Mouse (Mus musculus) midbrain, embryonic 13.5 days (tissue): ENCODE data around the gene Slc10a7. TPM values are rescaled to one million over a fixed set of nuclear protein-coding genes. Genes with fewer than 3 reads are reported as not detected.

Experiments used
- ATAC-seq: fragments of 200-750 bp; cut with Nextera tagmentation; 2 replicates; pipeline ENCODE4 v1.8.0; 2017; ENCODE audit warnings: mild to moderate bottlenecking, moderate TSS enrichment, moderate library complexity
- H3K27ac ChIP-seq: fragments of 300-500 bp; sonication (generic); 2 replicates; pipeline ENCODE4 v1.5.1; 2015; ENCODE audit warnings: inconsistent platforms, mild to moderate bottlenecking, moderate library complexity
- H3K27me3 ChIP-seq: fragments of 300-500 bp; sonication (generic); 2 replicates; pipeline ENCODE4 v1.6.1; 2015; ENCODE audit warnings: mild to moderate bottlenecking, inconsistent platforms
- H3K36me3 ChIP-seq: fragments of 300-500 bp; sonication (generic); 2 replicates; pipeline ENCODE4 v1.6.1; 2015; ENCODE audit warnings: mild to moderate bottlenecking, inconsistent platforms
- H3K4me1 ChIP-seq: fragments of 300-500 bp; sonication (generic); replicated peaks from 2 replicates; pipeline ENCODE4 v1.6.1; 2015; ENCODE audit warnings: inconsistent platforms
- H3K4me2 ChIP-seq: fragments of 300-500 bp; sonication (generic); replicated peaks from 2 replicates; pipeline ENCODE4 v1.6.1; 2015; ENCODE audit warnings: moderate library complexity, mild to moderate bottlenecking, inconsistent platforms
- H3K4me3 ChIP-seq: fragments of 300-500 bp; sonication (generic); replicated peaks from 2 replicates; pipeline ENCODE4 v1.5.1; 2015; ENCODE audit warnings: mild to moderate bottlenecking, inconsistent platforms
- H3K9ac ChIP-seq: fragments of 300-500 bp; sonication (generic); replicated peaks from 2 replicates; pipeline ENCODE4 v1.6.1; 2015; ENCODE audit warnings: mild to moderate bottlenecking, inconsistent platforms
- H3K9me3 ChIP-seq: fragments of 300-500 bp; sonication (generic); 2 replicates; pipeline ENCODE4 v1.6.1; 2016; ENCODE audit warnings: mild to moderate bottlenecking, inconsistent platforms
- WGBS: fragments of 180-500 bp; shearing (Covaris S2); methylation state at CpG from one replicate; pipeline ENCODE4 v1.1.7; 2015; 5-methylcytosine and 5-hydroxymethylcytosine counted together
- polyA plus RNA-seq: library from polyadenylated mRNA; unstranded; fragments of >200 nt; fragmentation: Nextera tagmentation; extraction: Ambion mirVana; gene quantifications from 2 replicates; pipeline ENCODE4 v1.2.1, GENCODE M21; 2015

The Slc10a7 gene
- polyA plus RNA-seq, 1 experiment from 2014 or later = 13.1 TPM

DNA sequence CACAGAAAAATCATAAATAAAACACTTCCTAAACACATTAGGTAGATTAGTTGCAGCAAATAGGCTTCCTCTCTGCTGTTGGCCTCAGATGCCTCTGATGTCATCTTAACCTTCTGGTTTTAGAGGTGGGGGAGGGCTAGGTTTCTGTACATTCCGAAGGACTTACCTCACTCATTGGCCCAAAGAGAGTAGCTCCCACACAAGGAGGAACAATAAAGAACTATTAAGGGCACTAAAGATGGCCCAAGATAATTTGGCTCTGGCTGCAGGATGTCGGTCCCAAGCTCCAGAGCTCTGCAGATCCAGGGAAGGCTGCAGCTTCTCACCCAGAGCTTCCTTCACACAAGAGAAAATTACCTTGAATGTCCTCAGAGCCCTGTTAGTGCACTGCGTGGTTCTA lies 75.7 kb downstream of the Slc10a7 start:
- no peaks in the 10 kb centered on the region for H3K27me3 ChIP-seq
- ATAC-seq = no peak
- H3K4me3 ChIP-seq = no peak overlapping the region
- 67% methylated on average over 3 of the region's 3 CpGs for WGBS
- peaks cover 8% of the 10 kb centered on the region; the same call in 1 of the 2 replicates for H3K4me1 ChIP-seq
- H3K9ac ChIP-seq = no peak overlapping the region
- no peaks in the 10 kb centered on the region for H3K36me3 ChIP-seq
- H3K4me2 ChIP-seq = no peak overlapping the region
- no peaks in the 10 kb centered on the region for H3K9me3 ChIP-seq
- no peak overlapping the region for H3K27ac ChIP-seq

- Histone ChIP-seq H3K36me3 (0 out of 2 replicates have a peak, but pooled peaks cover 5% of the 10 kb centered on the region), H3K4me1 (peaks cover 24% of the 10 kb centered on the region), H3K27ac (no peak overlapping the region), H3K9me3 (no peaks in the 10 kb centered on the region), H3K4me3 (no peak overlapping the region), H3K9ac (no peak overlapping the region), H3K4me2 (no peak overlapping the region), H3K27me3 (no peaks in the 10 kb centered on the region)
- no peak for ATAC-seq
- WGBS = 70% methylated on average over 6 of the region's 6 CpGs
Observed at GRCm38 (mm10) chr8:78595481-78595908, 86.3 kb downstream of the Slc10a7 start.

GRCm38 (mm10) chr8:78598237-78598636 lies 89.1 kb downstream of the Slc10a7 start:
- H3K4me3 ChIP-seq = no peak overlapping the region
- H3K9me3 ChIP-seq = no peaks in the 10 kb centered on the region
- WGBS = 25% methylated on average over 3 of the region's 3 CpGs
- no peaks in the 10 kb centered on the region for H3K27me3 ChIP-seq
- H3K36me3 ChIP-seq = 0 out of 2 replicates have a peak, but pooled peaks cover 2% of the 10 kb centered on the region
- no peak overlapping the region for H3K27ac ChIP-seq
- H3K4me1 ChIP-seq = peaks cover 30% of the 10 kb centered on the region
- peak; percentile 92 for ATAC-seq
- no peak overlapping the region for H3K4me2 ChIP-seq
- H3K9ac ChIP-seq = no peak overlapping the region

- H3K4me2 ChIP-seq = no peak overlapping the region
Observed at GRCm38 (mm10) chr8:78603084-78603483, 93.9 kb downstream of the Slc10a7 start.

GRCm38 (mm10) chr8:78604426-78604825 lies 95.3 kb downstream of the Slc10a7 start:
- Histone ChIP-seq H3K9ac (no peak overlapping the region), H3K27me3 (no peaks in the 10 kb centered on the region), H3K27ac (no peak overlapping the region), H3K36me3 (peaks cover 14% of the 10 kb centered on the region), H3K4me3 (no peak overlapping the region), H3K4me1 (peaks cover 14% of the 10 kb centered on the region; the same call in 1 of the 2 replicates), H3K4me2 (no peak overlapping the region), H3K9me3 (no peaks in the 10 kb centered on the region)
- WGBS = 91% methylated on average over 9 of the region's 9 CpGs
- ATAC-seq = no peak

More at GRCm38 (mm10) chr8:78603084-78603483, 93.9 kb downstream of the Slc10a7 start:
- no peak overlapping the region for H3K4me3 ChIP-seq
- ATAC-seq = no peak
- H3K27ac ChIP-seq = no peak overlapping the region
- no peaks in the 10 kb centered on the region for H3K9me3 ChIP-seq
- no peak overlapping the region for H3K9ac ChIP-seq
- no peaks in the 10 kb centered on the region for H3K27me3 ChIP-seq
- H3K36me3 ChIP-seq = peaks cover 14% of the 10 kb centered on the region
- peaks cover 19% of the 10 kb centered on the region for H3K4me1 ChIP-seq
- WGBS = 96% methylated on average over 5 of the region's 5 CpGs

DNA sequence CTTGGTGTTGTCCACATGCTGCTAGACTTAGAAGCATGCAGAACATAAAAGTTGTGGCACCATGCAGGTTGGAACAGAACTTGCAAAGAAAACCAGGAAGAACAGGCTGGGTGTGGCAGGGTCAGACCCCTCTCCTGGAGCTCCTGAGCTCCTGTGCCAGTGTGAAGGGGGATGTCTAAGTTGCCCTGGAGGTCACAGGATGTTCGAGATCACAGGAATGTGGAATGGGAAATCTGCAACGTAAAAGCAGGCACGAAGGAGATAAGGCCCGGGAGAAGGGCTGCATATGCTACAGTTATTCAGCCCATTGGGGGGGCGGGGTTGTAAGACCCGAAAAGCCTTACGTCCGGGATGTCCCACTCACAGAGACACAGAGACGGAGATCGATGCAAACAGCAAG lies 100.2 kb downstream of the Slc10a7 start:
- H3K27ac ChIP-seq = no peak overlapping the region
- ATAC-seq = no peak
- no peak overlapping the region for H3K9ac ChIP-seq
- no peak overlapping the region for H3K4me2 ChIP-seq
- no peak overlapping the region for H3K4me3 ChIP-seq
- H3K4me1 ChIP-seq = no peaks in the 10 kb centered on the region
- H3K9me3 ChIP-seq = no peaks in the 10 kb centered on the region
- peaks cover 12% of the 10 kb centered on the region for H3K36me3 ChIP-seq
- H3K27me3 ChIP-seq = no peaks in the 10 kb centered on the region
- WGBS = 94% methylated on average over 10 of the region's 10 CpGs

- peaks cover 10% of the 10 kb centered on the region; the same call in 1 of the 2 replicates for H3K36me3 ChIP-seq
- H3K9ac ChIP-seq = no peak overlapping the region
- WGBS = 91% methylated on average over 6 of the region's 6 CpGs
- H3K9me3 ChIP-seq = no peaks in the 10 kb centered on the region
- no peak overlapping the region for H3K4me2 ChIP-seq
- ATAC-seq = no peak
- no peaks in the 10 kb centered on the region for H3K27me3 ChIP-seq
- no peak overlapping the region for H3K27ac ChIP-seq
- no peak overlapping the region for H3K4me3 ChIP-seq
- no peaks in the 10 kb centered on the region for H3K4me1 ChIP-seq
Observed at GRCm38 (mm10) chr8:78611019-78611418, 101.9 kb downstream of the Slc10a7 start.

GRCm38 (mm10) chr8:78622362-78622761 lies 113.2 kb downstream of the Slc10a7 start:
- no peak overlapping the region for H3K27ac ChIP-seq
- no peak overlapping the region for H3K9ac ChIP-seq
- H3K36me3 ChIP-seq = no peaks in the 10 kb centered on the region
- H3K4me2 ChIP-seq = no peak overlapping the region
- no peaks in the 10 kb centered on the region for H3K9me3 ChIP-seq
- WGBS = 85% methylated on average over 4 of the region's 4 CpGs
- H3K4me1 ChIP-seq = peaks cover 17% of the 10 kb centered on the region
- H3K4me3 ChIP-seq = no peak overlapping the region
- no peaks in the 10 kb centered on the region for H3K27me3 ChIP-seq
- ATAC-seq = no peak

- Histone ChIP-seq H3K9me3 (no peaks in the 10 kb centered on the region), H3K4me2 (no peak overlapping the region), H3K27me3 (no peaks in the 10 kb centered on the region), H3K4me3 (no peak overlapping the region), H3K4me1 (peaks cover 26% of the 10 kb centered on the region), H3K9ac (no peak overlapping the region), H3K27ac (no peak overlapping the region), H3K36me3 (no peaks in the 10 kb centered on the region)
- ATAC-seq = no peak
- 84% methylated on average over 5 of the region's 5 CpGs for WGBS
Observed at GRCm38 (mm10) chr8:78623972-78624371, 114.8 kb downstream of the Slc10a7 start.

DNA sequence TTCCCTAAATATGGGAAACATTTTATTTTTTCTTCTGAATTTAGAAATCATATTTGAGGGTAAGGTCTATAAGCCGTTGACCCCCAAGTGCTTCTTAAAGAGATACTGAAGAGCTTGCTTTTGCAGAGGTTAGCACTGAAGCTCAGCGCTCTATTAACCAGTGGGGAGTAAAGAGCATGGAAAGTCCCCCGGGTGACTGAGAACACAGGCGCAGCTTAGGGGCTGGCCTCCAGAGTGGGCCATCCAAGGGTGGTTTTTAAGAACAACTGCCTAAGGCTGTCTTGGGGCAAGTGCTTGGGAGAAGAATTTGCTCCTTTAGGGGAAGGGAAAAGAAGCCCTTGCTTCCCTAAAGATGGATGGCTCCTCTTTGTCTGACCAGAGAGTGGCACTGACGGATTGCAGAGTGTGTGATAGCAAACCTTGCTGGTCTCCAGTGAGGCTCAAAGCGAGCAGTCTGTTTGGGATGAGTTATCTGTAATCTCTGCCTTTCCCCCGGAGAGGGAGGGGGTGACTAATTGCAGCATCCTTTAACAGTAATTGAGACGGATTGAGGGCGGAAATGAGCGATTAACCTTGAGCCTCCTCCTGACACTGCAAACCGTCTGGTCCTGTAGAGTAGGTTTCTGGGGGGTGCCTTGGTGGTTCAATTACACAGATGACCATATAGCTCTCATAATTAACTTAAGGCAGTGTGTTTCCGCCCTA lies 115.7 kb downstream of the Slc10a7 start:
- H3K4me1 ChIP-seq = peaks cover 22% of the 10 kb centered on the region
- H3K27ac ChIP-seq = no peak overlapping the region; the same call in 1 of the 2 replicates
- H3K4me2 ChIP-seq = no peak overlapping the region
- peak; percentile 24; the same call in 1 of the 2 replicates for ATAC-seq
- no peaks in the 10 kb centered on the region for H3K27me3 ChIP-seq
- no peaks in the 10 kb centered on the region for H3K9me3 ChIP-seq
- no peaks in the 10 kb centered on the region for H3K36me3 ChIP-seq
- 43% methylated on average over 12 of the region's 12 CpGs for WGBS
- H3K4me3 ChIP-seq = no peak overlapping the region
- H3K9ac ChIP-seq = no peak overlapping the region

DNA sequence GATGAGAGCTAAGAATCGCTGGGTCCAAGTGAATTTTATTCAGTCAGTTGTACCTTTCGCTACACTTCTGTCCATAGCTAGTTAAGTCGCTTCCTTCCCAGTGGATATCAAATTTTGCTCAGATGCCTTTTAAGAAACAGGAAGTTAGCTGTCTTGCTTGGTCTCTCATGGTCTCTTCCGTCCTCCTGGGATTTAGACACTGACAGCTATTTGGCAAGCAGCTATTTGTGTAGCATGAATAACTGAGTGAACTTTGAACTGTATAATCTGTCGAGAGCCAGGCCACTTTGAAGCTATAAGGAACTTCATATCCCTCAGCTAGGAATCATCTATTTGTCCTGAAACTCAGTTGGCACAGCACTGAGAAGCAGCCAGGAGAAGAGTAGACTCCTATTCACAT lies 117.5 kb downstream of the Slc10a7 start:
- no peak overlapping the region for H3K4me3 ChIP-seq
- H3K4me1 ChIP-seq = peaks cover 27% of the 10 kb centered on the region
- 79% methylated on average over 5 of the region's 5 CpGs for WGBS
- H3K9me3 ChIP-seq = no peaks in the 10 kb centered on the region
- H3K36me3 ChIP-seq = no peaks in the 10 kb centered on the region
- H3K9ac ChIP-seq = no peak overlapping the region
- no peaks in the 10 kb centered on the region for H3K27me3 ChIP-seq
- H3K4me2 ChIP-seq = no peak overlapping the region
- no peak for ATAC-seq
- H3K27ac ChIP-seq = 0 out of 2 replicates have a peak overlapping the region, but pooled peaks have one; percentile 17

DNA sequence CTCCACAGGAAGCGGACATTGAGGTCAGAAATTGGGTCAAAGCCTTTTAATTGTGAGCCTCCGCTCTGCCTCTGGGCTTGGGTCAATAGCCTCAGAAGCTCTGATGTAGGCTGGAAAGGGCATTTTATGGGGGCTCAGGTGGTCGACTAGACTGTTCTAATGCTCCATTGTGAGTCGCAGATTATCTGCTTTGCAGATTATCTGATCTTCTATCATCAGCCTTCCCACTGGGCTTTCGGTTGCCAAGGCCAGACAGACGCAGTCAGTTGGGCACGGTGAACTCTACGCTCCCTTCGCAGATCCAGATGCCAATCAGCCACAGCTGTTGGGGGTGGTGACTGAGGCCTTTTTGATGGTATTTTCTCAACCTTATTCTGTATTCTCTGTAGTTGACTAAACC lies 118.6 kb downstream of the Slc10a7 start:
- Histone ChIP-seq H3K4me3 (no peak overlapping the region), H3K27me3 (no peaks in the 10 kb centered on the region), H3K27ac (no peak overlapping the region), H3K9ac (no peak overlapping the region), H3K4me1 (peaks cover 32% of the 10 kb centered on the region), H3K9me3 (no peaks in the 10 kb centered on the region), H3K4me2 (no peak overlapping the region), H3K36me3 (no peaks in the 10 kb centered on the region)
- ATAC-seq = peak; percentile 50; the same call in 1 of the 2 replicates
- WGBS = 49% methylated on average over 9 of the region's 9 CpGs
